Mouse (Mus musculus): Measurements from ENCODE around the gene Srpk2. TPM values are rescaled to one million over a fixed set of nuclear protein-coding genes. Genes with fewer than 3 reads are reported as not detected.

Srpk2 gene
- polyA plus RNA-seq, 1 experiment from 2014 or later, result 44.1 TPM

DNA sequence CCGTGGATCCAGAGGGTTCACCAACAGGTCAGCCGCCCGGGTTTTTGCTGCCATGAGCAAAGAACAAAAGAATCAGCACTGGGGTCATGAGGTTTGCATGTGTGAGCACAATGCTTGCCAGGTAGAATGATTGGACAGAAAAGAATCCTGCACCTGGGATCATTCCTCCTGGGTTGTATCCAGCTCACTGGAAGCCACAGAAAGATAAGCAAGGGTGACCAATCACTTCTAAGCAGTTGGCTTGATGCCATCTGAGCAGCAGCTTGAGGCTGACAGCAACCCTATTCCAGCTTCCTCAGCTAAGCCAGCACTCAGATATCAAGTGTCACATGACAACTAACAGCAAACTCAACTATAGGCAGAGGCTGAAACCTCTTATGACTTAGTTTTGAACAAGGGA, 165.7 kb downstream of the Srpk2 start:
- H3K4me3 ChIP-seq, result no peak overlapping the region
- no peak for DNase-seq (ENCODE audit: low spot score)
- H3K27ac ChIP-seq, result no peak overlapping the region
- H3K9me3 ChIP-seq (replicated peaks), result no peaks in the 10 kb centered on the region
- no peaks in the 10 kb centered on the region for H3K27me3 ChIP-seq (ENCODE audit: low read depth, poor library complexity, severe bottlenecking)
- H3K4me1 ChIP-seq, result no peaks in the 10 kb centered on the region
- peaks cover 61% of the 10 kb centered on the region for H3K36me3 ChIP-seq
- WGBS, result 84% methylated on average over 3 of the region's 3 CpGs

DNA sequence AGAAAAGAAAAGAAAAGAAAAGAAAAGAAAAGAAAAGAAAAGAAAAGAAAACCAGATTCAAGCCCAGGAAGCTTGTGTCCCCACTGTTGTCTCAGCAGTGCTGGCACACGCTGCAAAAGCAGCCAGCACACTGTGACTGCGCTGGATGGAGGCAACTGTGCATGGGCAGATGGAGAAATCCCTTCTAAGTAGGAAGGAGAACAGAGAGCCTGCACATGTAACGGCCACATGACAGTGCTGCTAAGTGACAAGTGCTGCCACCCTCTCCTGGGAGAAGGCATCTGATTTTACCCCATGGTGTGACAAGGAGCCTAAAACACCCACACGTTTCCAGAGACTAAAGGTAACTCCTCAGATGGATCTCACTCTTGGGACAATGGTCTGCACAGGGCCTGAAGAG, 166.6 kb downstream of the Srpk2 start:
- 91% methylated on average over 4 of the region's 4 CpGs for whole genome bisulfite sequencing
- no peaks in the 10 kb centered on the region for H3K27me3 ChIP-seq (ENCODE audit: low read depth, poor library complexity, severe bottlenecking)
- DNase-seq (ENCODE audit: low spot score), result no peak
- H3K4me1 ChIP-seq, result no peaks in the 10 kb centered on the region
- no peak overlapping the region for H3K4me3 ChIP-seq
- no peak overlapping the region for H3K27ac ChIP-seq
- peaks cover 63% of the 10 kb centered on the region for H3K36me3 ChIP-seq
- H3K9me3 ChIP-seq (replicated peaks), result no peaks in the 10 kb centered on the region

DNA sequence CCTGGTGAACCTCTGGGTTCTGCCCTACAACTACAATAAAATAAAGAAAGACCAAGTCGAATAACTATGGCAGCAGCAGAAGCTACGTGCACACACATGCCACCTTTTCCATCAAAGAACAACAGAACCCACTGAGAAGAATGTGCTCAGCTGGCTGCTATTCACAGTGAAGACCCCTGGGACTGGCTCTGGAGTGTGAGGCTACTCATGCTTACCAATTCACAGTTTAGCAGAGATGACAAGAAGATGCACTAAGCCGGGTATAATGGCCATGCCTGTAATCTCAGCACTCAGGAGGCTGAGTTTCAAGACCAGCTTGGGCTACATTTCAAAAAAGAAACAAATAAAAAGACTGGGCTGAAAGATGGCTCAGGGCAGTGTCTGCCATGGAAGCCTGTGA, 167.5 kb downstream of the Srpk2 start:
- no peak for DNase-seq (ENCODE audit: low spot score)
- no peaks in the 10 kb centered on the region for H3K27me3 ChIP-seq (ENCODE audit: low read depth, poor library complexity, severe bottlenecking)
- 88% methylated on average over 3 of the region's 3 CpGs for WGBS
- H3K9me3 ChIP-seq (replicated peaks), result no peaks in the 10 kb centered on the region
- H3K36me3 ChIP-seq, result peaks cover 60% of the 10 kb centered on the region
- H3K4me3 ChIP-seq, result no peak overlapping the region
- no peaks in the 10 kb centered on the region for H3K4me1 ChIP-seq
- no peak overlapping the region for H3K27ac ChIP-seq

DNA sequence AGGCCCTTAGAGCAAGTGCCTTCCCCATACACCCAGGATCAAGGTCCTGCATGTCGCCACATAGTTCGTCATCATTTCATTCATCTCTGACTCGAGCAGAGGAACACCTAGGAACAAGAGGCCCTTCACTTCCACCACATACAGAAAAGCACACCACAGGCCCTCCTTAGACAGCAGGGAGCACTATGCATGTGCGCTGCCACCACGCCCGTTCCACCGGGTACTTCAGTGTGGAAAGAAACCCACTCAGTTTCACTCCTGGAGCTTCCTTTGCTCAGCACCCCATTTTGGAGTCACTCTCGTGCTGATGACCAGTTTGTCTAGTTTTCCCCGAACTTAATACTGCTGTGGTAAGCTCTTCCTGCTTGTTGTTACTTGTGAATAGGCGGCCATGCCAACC, 169.4 kb downstream of the Srpk2 start:
- 93% methylated on average over 10 of the region's 10 CpGs for WGBS
- Histone ChIP-seq H3K36me3 (peaks cover 69% of the 10 kb centered on the region), H3K4me1 (no peaks in the 10 kb centered on the region), H3K27me3 (ENCODE audit: low read depth, poor library complexity, severe bottlenecking) (no peaks in the 10 kb centered on the region), H3K4me3 (no peak overlapping the region), H3K9me3 (replicated peaks) (no peaks in the 10 kb centered on the region), H3K27ac (no peak overlapping the region)
- no peak for DNase-seq (ENCODE audit: low spot score)

DNA sequence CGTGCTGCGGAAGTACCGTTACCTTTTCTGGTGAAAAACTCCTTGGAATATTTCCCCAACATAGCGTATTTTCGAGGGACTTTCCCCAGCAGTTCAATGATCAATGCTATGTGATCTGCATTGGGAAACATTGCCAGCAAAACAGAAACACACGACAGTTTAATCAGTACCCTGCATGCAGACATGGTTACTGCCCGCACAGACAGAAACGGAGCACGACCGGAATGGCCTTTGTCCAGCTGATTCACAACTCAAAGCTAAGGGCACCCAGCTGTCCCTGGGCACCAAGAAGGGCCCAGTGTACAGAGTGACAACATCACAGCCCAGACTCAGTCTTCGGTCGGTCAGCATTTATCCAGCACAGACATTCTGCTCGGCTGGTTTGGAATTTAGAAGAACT, 170.9 kb downstream of the Srpk2 start:
- WGBS, result 95% methylated on average over 13 of the region's 13 CpGs
- no peaks in the 10 kb centered on the region for H3K4me1 ChIP-seq
- no peaks in the 10 kb centered on the region for H3K27me3 ChIP-seq (ENCODE audit: low read depth, poor library complexity, severe bottlenecking)
- H3K27ac ChIP-seq, result no peak overlapping the region
- no peaks in the 10 kb centered on the region for H3K9me3 ChIP-seq (replicated peaks)
- peaks cover 85% of the 10 kb centered on the region for H3K36me3 ChIP-seq
- no peak overlapping the region for H3K4me3 ChIP-seq
- no peak for DNase-seq (ENCODE audit: low spot score)

DNA sequence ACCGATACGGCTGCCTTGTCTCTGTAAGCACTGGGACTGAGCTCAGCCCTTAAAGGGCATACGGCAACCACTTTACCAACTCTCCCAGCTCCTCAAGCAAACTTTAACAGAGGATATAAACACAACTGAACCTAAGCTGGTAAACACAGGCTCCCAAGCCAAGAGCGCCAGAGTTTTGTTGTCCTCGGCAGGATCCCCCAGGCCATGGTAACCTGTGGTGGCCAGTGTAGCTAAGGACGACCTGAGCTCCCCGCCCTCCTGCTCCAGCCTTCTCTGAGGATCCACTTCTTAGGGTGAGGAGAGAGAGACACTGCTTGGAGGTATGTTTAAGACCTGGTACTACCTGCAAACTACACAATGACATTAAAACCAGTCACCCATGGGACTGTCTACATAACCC, 171.9 kb downstream of the Srpk2 start:
- Histone ChIP-seq H3K36me3 (peaks cover 82% of the 10 kb centered on the region), H3K27me3 (ENCODE audit: low read depth, poor library complexity, severe bottlenecking) (no peaks in the 10 kb centered on the region), H3K27ac (no peak overlapping the region), H3K4me3 (no peak overlapping the region), H3K9me3 (replicated peaks) (no peaks in the 10 kb centered on the region), H3K4me1 (no peaks in the 10 kb centered on the region)
- WGBS, result 83% methylated on average over 7 of the region's 7 CpGs
- no peak for DNase-seq (ENCODE audit: low spot score)

DNA sequence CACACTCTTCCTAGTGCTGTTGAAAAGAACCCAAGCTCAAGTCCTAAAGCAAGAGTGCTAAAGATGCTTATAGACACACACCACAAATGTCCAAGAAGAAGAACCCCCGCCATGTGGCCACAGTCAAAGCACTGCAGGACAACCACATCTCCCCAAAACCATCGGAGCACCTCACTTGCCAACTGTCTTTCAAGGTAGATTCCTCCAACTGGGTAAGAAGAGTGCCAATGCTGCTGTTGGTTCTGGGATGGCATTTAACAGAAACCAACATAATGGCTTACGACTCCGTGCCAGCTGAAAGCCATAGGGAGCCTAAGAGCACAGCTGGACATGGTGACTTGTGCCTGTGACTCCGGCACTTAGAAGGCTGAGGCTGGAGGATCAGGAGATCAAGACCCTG, 173.0 kb downstream of the Srpk2 start:
- Histone ChIP-seq H3K9me3 (replicated peaks) (no peaks in the 10 kb centered on the region), H3K36me3 (peaks cover 79% of the 10 kb centered on the region), H3K27me3 (ENCODE audit: low read depth, poor library complexity, severe bottlenecking) (no peaks in the 10 kb centered on the region), H3K4me3 (no peak overlapping the region), H3K4me1 (no peaks in the 10 kb centered on the region), H3K27ac (no peak overlapping the region)
- DNase-seq (ENCODE audit: low spot score), result no peak
- WGBS, result 94% methylated on average over 5 of the region's 5 CpGs

DNA sequence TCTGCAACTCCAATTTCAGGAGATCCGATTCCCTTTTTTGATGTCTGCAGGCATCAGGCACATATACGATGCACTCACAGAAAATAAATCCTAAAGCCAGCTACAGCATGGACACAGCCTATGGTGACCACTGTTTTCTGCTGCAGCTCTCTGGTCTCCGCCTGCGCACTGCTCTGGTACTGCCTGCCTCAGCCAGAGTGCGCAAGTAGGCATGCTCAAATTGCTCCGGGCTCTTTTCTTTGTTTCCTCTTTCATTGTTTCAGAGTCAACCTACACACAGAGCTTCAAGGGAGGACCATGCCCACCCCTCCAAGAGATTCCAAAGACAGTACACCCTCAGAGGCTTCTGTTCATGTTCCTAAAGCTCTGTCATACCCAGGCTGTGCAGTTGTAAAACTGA, 175.8 kb downstream of the Srpk2 start:
- Histone ChIP-seq H3K27me3 (ENCODE audit: low read depth, poor library complexity, severe bottlenecking) (no peaks in the 10 kb centered on the region), H3K4me3 (no peak overlapping the region), H3K4me1 (no peaks in the 10 kb centered on the region), H3K9me3 (replicated peaks) (no peaks in the 10 kb centered on the region), H3K27ac (no peak overlapping the region), H3K36me3 (peaks cover 80% of the 10 kb centered on the region)
- no peak for DNase-seq (ENCODE audit: low spot score)
- WGBS, result 91% methylated on average over 6 of the region's 6 CpGs

DNA sequence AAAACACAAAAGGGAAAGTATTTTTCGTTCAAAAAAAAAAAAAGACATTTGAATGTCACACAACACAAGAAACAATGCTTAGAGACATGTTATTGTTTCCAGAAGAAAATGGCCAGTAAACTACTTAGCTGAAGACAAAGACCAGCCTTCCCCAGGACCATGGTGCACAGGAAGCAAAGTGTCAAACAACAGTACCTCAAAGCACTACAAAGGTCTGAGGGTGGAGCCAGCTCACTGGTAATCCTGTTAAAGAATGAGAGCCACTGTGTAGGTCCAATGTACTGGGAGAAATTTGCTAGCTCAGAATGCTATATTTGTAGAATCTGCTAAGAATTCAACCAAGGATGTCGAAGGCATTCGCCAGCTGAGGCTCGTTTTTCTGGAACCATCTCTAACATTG, 177.2 kb downstream of the Srpk2 start:
- H3K4me1 ChIP-seq, result peaks cover 7% of the 10 kb centered on the region
- H3K9me3 ChIP-seq (replicated peaks), result no peaks in the 10 kb centered on the region
- no peak overlapping the region for H3K4me3 ChIP-seq
- WGBS, result 92% methylated on average over 4 of the region's 4 CpGs
- DNase-seq (ENCODE audit: low spot score), result no peak
- H3K27me3 ChIP-seq (ENCODE audit: low read depth, poor library complexity, severe bottlenecking), result no peaks in the 10 kb centered on the region
- peaks cover 81% of the 10 kb centered on the region for H3K36me3 ChIP-seq
- no peak overlapping the region for H3K27ac ChIP-seq

DNA sequence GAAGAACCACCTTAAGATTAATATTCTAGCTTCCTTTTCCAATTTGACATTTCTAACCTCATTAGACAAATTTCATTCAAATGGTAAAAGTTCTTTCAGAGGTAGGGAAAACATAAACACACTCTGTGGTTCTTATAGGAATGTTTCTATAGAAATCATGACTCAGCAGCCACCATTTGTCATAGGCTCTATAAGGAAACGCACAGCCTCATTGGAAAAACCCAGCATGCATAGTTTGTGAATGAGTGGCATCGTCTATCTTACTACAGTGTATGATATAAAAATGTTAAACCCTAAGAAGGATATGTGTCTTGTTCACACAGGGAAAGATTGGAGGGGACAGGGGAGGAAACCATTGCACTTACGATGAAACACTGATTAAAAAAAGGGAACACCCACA, 178.8 kb downstream of the Srpk2 start:
- Histone ChIP-seq H3K4me1 (peaks cover 16% of the 10 kb centered on the region), H3K27me3 (ENCODE audit: low read depth, poor library complexity, severe bottlenecking) (no peaks in the 10 kb centered on the region), H3K4me3 (no peak overlapping the region), H3K27ac (no peak overlapping the region), H3K36me3 (peaks cover 83% of the 10 kb centered on the region), H3K9me3 (replicated peaks) (no peaks in the 10 kb centered on the region)
- no peak for DNase-seq (ENCODE audit: low spot score)
- WGBS, result 93% methylated on average over 3 of the region's 3 CpGs

DNA sequence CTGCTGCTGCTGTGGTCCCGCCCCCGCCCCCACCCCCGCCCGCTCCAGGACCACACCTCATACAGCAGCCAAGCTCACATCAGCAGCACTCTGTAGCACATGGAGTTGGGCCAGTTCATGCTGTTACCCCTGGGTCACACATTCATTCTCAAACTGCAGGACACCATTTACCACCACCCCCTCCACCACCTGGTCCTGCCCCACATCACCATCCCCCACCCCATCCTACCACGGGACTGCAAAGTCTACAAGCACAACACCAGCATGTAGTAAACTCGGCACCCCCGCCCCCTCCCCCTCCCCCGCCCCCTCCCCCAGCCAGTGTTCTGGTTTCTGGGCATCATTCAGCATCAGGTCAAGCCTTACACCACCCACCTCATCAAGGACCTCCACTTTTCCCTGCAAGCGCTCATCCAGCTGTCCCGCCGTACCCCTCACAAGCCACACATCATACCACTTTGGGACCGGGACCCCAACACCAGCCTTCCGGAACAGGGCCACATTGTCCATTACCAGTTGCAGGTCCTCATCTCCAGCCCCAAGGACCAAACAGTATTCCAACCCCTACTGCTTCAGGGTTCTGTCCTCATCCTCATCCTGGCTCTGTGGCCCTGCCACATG, 182.0 kb downstream of the Srpk2 start:
- H3K27me3 ChIP-seq (ENCODE audit: low read depth, poor library complexity, severe bottlenecking), result no peaks in the 10 kb centered on the region
- peak overlapping the region; percentile 37 for H3K27ac ChIP-seq
- H3K4me3 ChIP-seq, result no peak overlapping the region
- H3K9me3 ChIP-seq (replicated peaks), result no peaks in the 10 kb centered on the region
- DNase-seq (ENCODE audit: low spot score), result peak; percentile 68
- peaks cover 16% of the 10 kb centered on the region for H3K4me1 ChIP-seq
- WGBS, result 57% methylated on average over 13 of the region's 13 CpGs
- H3K36me3 ChIP-seq, result peaks cover 88% of the 10 kb centered on the region

DNA sequence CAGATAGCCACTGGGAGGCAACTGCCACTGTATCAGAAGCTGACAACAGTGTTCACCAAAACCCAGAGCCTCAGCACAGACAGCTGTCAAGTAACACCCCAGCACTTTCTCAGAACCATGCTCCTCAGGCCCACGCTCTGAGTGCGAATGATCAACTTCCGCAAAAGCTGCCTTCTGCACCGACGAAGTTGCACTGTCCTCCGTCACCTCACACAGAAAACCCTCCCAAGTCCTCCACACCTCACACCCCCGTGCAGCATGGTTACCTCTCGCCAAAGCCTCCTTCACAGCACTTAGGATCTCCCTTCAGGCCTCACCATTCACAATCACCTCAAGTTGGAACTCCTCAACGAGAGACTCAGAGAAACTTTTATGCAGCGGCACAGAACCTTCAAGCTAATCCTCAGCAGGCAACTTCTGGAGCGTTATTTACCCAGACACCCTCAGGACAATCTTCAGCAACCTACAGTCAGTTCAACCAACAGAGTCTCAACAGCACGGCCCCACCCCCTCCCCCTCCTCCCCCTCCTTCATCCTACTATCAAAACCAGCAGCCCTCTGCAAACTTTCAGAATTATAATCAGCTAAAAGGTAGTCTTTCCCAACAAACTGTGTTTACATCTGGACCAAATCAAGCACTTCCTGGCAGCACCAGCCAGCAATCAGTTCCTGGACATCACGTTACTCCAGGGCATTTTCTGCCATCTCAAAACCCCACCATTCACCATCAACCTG, 182.7 kb downstream of the Srpk2 start:
- Histone ChIP-seq H3K36me3 (peaks cover 91% of the 10 kb centered on the region), H3K4me3 (no peak overlapping the region), H3K27ac (0 out of 2 replicates have a peak overlapping the region, but pooled peaks have one; percentile 17), H3K9me3 (replicated peaks) (no peaks in the 10 kb centered on the region), H3K27me3 (ENCODE audit: low read depth, poor library complexity, severe bottlenecking) (no peaks in the 10 kb centered on the region), H3K4me1 (peaks cover 16% of the 10 kb centered on the region)
- 65% methylated on average over 13 of the region's 13 CpGs for WGBS
- peak; percentile 35 for DNase-seq (ENCODE audit: low spot score)

DNA sequence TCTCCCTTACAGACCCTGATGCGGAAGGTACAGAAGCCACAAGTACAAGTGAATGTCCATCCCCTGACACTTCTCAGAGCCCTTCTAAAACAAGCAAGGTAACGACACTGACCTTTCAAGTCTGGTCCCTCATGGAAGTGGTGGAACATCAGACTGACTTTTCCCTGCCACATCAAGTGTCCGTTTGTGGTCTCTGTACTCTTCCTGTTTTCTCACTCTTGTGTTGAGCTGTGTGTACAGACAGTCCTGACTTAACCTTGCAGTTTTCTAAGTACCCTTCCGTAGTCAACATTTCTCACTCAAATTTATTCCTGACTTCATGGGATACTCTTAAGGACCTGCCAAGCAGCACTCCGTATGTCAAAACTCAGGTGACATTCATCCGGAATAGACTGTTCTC, 183.7 kb downstream of the Srpk2 start:
- H3K36me3 ChIP-seq, result peaks cover 99% of the 10 kb centered on the region

More for the DNA sequence above, 183.7 kb downstream of the Srpk2 start:
- no peak for DNase-seq (ENCODE audit: low spot score)
- H3K27ac ChIP-seq, result no peak overlapping the region
- H3K27me3 ChIP-seq (ENCODE audit: low read depth, poor library complexity, severe bottlenecking), result no peaks in the 10 kb centered on the region
- WGBS, result 96% methylated on average over 6 of the region's 6 CpGs
- H3K4me1 ChIP-seq, result peaks cover 16% of the 10 kb centered on the region
- no peak overlapping the region for H3K4me3 ChIP-seq
- H3K9me3 ChIP-seq (replicated peaks), result no peaks in the 10 kb centered on the region

Measured in limb, embryonic 10.5 days (tissue).